Mouse (Mus musculus) hindbrain, embryonic 15.5 days (tissue): ENCODE data around the gene Gpr137c. TPM values are rescaled to one million over a fixed set of nuclear protein-coding genes. Genes with fewer than 3 reads are reported as not detected.

ENCODE experiments used
- ATAC-seq: fragments of 200-750 bp; cut with Nextera tagmentation; 2 replicates; pipeline ENCODE4 v1.8.0; 2017; ENCODE audit warnings: low read depth, moderate number of reproducible peaks, moderate TSS enrichment; ENCODE audit not compliant: low FRiP score
- H3K27ac ChIP-seq: fragments of 300-500 bp; sonication (generic); replicated peaks from 2 replicates; pipeline ENCODE4 v1.5.1; 2015; ENCODE audit warnings: mild to moderate bottlenecking, inconsistent platforms
- H3K27me3 ChIP-seq: fragments of 300-500 bp; sonication (generic); 2 replicates; pipeline ENCODE4 v1.6.1; 2015; ENCODE audit warnings: control low read depth, inconsistent platforms
- H3K36me3 ChIP-seq: fragments of 300-500 bp; sonication (generic); 2 replicates; pipeline ENCODE4 v1.6.1; 2015; ENCODE audit warnings: control low read depth, inconsistent platforms
- H3K4me1 ChIP-seq: fragments of 300-500 bp; sonication (generic); replicated peaks from 2 replicates; pipeline ENCODE4 v1.6.1; 2015; ENCODE audit warnings: control low read depth, inconsistent platforms
- H3K4me2 ChIP-seq: fragments of 300-500 bp; sonication (generic); 2 replicates; pipeline ENCODE4 v1.6.1; 2015; ENCODE audit warnings: moderate library complexity, mild to moderate bottlenecking, inconsistent platforms
- H3K4me3 ChIP-seq: fragments of 300-500 bp; sonication (generic); 2 replicates; pipeline ENCODE4 v1.5.1; 2015; ENCODE audit warnings: mild to moderate bottlenecking, inconsistent platforms
- H3K9ac ChIP-seq: fragments of 300-500 bp; sonication (generic); 2 replicates; pipeline ENCODE4 v1.6.1; 2015; ENCODE audit warnings: inconsistent platforms
- H3K9me3 ChIP-seq: fragments of 300-500 bp; sonication (generic); 2 replicates; pipeline ENCODE4 v1.6.1; 2016; ENCODE audit warnings: control low read depth, inconsistent platforms
- WGBS: fragments of 180-500 bp; shearing (Covaris S2); methylation state at CpG from one replicate; pipeline ENCODE4 v1.1.7; 2015; 5-methylcytosine and 5-hydroxymethylcytosine counted together
- polyA plus RNA-seq: library from polyadenylated mRNA; unstranded; fragments of >200 nt; fragmentation: Nextera tagmentation; extraction: Ambion mirVana; gene quantifications from 2 replicates; pipeline ENCODE4 v1.2.1, GENCODE M21; 2015

Gpr137c gene
- polyA plus RNA-seq, 1 experiment from 2014 or later, result 12.8 TPM

DNA sequence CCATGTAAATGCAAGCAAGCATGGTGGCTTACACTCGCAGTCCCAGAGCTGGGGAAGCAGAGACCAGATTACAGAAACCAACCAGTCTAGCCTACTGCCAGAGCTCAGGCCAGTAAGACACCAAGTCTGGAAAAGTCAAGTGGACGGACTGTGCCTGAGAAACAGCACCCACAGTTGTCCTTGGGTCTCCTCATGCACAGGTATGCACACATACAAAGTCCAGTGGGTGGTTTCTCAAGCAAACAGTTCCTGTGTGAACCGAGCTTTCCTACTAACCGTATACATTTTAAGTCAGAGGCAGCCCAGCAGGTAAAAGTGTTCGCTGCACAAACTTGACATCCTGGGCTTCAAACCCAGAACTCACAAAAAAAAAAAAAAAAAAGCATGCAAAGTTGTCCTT, 86.3 kb downstream of the Gpr137c start:
- Histone ChIP-seq H3K4me1 (no peaks in the 10 kb centered on the region), H3K9ac (no peak overlapping the region), H3K4me3 (no peak overlapping the region), H3K36me3 (peaks cover 21% of the 10 kb centered on the region), H3K27ac (no peak overlapping the region), H3K9me3 (no peaks in the 10 kb centered on the region), H3K4me2 (no peak overlapping the region), H3K27me3 (no peaks in the 10 kb centered on the region)
- 96% methylated on average over 5 of the region's 5 CpGs for WGBS
- ATAC-seq, result no peak

DNA sequence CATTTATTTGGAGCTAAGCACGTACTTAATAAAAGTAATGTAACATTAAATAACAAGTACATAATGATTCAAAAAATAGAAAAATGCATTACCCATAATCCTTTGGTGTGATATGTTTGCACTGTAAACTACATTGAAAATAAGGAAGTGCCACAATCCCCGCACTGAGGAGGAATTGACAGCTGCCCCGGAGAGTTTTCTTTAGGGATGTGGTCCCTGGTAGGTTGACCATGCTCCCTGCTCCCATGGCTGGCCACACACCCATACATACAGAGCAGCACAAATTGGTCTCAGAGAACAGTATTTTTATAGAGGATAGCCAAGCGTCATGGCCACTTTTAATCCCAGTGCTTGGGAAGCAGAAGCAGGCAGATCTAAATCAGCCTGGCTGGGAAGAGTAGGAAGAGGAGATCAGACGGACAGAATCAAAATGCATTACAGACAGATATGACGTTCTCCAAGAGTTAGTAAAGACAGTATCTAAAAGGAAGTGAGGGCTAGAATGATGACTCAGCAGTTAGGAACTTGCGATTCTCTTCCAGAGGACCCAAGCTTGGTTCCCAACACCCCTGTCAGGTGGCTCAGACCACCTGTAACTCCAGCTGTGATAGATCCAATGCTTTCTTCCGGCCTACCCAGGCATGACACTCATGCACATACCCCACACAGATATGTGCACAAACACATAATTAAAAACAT, 88.3 kb downstream of the Gpr137c start:
- whole genome bisulfite sequencing, result 94% methylated on average over 8 of the region's 8 CpGs
- Histone ChIP-seq H3K4me1 (no peaks in the 10 kb centered on the region), H3K9ac (no peak overlapping the region), H3K9me3 (no peaks in the 10 kb centered on the region), H3K4me2 (no peak overlapping the region), H3K36me3 (peaks cover 7% of the 10 kb centered on the region; the same call in 1 of the 2 replicates), H3K4me3 (no peak overlapping the region), H3K27me3 (no peaks in the 10 kb centered on the region), H3K27ac (no peak overlapping the region)
- ATAC-seq, result no peak

DNA sequence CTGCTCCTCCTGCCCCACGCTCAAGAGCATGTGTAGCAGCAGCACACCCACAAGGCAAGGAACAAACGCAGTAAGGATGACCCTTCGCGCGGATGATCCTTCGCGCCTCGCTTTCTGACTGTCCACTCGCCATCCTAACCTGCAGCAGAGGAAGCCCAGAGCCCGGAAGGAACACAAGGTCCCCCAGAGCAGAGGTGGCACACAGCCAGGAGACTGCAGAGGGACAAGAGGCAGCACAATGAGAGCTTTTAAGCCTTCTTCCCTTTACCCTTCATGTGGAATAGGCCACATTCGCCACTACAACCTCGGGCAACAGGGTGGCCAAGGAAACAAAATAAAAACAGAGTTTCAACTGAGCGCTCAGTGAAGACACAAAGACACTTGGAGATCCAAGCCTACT, 90.1 kb downstream of the Gpr137c start:
- no peak overlapping the region for H3K4me2 ChIP-seq
- H3K36me3 ChIP-seq, result 0 out of 2 replicates have a peak, but pooled peaks cover 7% of the 10 kb centered on the region
- H3K9ac ChIP-seq, result no peak overlapping the region
- H3K4me1 ChIP-seq, result no peaks in the 10 kb centered on the region
- no peaks in the 10 kb centered on the region for H3K27me3 ChIP-seq
- H3K4me3 ChIP-seq, result no peak overlapping the region
- no peak overlapping the region for H3K27ac ChIP-seq
- ATAC-seq, result no peak
- 88% methylated on average over 13 of the region's 13 CpGs for WGBS
- H3K9me3 ChIP-seq, result no peaks in the 10 kb centered on the region

DNA sequence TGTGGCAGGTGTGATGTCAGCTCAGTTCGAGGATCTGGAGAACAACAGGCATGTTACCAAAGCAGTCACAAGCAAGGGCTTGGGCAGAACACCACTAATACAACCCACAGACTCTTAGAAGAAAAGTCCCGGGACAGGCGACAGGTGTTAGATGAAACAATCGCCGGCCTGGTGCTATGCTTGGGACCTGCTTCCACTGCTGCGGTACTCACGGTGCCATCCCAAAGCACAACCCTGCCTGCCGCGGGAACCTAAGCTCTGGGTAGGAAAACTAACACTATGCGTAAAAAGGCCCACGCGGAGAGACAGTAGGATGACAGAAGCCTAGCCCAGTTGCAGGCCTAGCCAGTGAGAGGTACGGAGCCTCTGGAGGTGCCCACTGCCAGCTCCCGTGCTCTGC, 90.6 kb downstream of the Gpr137c start:
- WGBS, result 90% methylated on average over 14 of the region's 14 CpGs
- Histone ChIP-seq H3K27me3 (no peaks in the 10 kb centered on the region), H3K9me3 (no peaks in the 10 kb centered on the region), H3K4me1 (no peaks in the 10 kb centered on the region), H3K9ac (no peak overlapping the region), H3K4me2 (no peak overlapping the region), H3K4me3 (no peak overlapping the region), H3K36me3 (0 out of 2 replicates have a peak, but pooled peaks cover 3% of the 10 kb centered on the region), H3K27ac (no peak overlapping the region)
- no peak for ATAC-seq

DNA sequence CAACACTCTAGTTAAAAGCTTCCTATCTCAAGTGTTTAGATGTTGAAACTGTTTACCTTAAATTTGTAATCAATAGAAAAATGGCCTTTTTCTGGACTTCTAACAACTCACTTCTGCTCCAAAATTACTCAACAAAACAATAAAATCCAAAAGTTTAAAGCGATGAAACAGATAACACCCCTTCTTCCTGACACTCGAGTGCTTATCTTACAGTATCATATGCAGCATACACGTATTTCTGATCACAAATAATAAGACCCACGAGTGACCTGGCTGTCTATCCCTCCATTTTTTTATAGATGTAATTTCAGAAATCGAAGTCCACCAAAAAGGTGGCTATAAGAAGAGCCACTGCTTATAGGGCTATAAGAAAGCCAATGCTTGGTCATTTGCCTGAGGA, 97.4 kb downstream of the Gpr137c start:
- H3K36me3 ChIP-seq, result no peaks in the 10 kb centered on the region
- no peak for ATAC-seq
- H3K27ac ChIP-seq, result no peak overlapping the region
- H3K4me2 ChIP-seq, result peak overlapping the region; percentile 70
- 79% methylated on average over 5 of the region's 5 CpGs for WGBS
- peaks cover 27% of the 10 kb centered on the region for H3K4me1 ChIP-seq
- H3K9me3 ChIP-seq, result no peaks in the 10 kb centered on the region
- no peaks in the 10 kb centered on the region for H3K27me3 ChIP-seq
- peak overlapping the region; percentile 81 for H3K4me3 ChIP-seq
- peak overlapping the region; percentile 95 for H3K9ac ChIP-seq

DNA sequence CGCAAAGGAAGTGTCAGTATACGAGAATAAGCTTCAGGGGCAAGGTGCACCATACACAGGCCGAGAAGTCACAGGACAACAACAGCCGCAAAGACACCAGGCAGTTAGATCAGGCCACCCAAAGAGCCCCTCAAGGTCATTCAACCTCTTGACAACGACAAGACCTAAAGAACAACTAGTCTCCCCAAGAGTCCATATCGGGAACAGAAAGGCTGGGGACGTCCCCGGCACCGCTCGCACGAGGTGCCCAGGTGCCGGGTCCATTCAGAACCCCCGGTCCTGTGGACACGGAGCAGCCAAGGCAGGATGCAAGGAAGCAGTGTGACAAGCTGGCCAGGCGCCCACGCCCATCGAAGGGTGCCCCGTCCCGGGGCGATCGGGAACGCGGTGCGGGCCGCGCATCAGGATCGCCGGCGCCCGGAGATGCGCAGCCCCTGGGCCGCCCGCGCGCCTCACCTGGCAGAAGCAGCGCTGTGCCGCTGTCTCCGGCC, 98.4 kb downstream of the Gpr137c start:
- Histone ChIP-seq H3K4me2 (peak overlapping the region; percentile 70), H3K4me3 (peak overlapping the region; percentile 81), H3K9me3 (no peaks in the 10 kb centered on the region), H3K27ac (peak overlapping the region; percentile 97), H3K27me3 (no peaks in the 10 kb centered on the region), H3K9ac (peak overlapping the region; percentile 95), H3K36me3 (no peaks in the 10 kb centered on the region), H3K4me1 (peaks cover 27% of the 10 kb centered on the region)
- under 1% methylated on average over 37 of the region's 38 CpGs for WGBS
- no peak for ATAC-seq

DNA sequence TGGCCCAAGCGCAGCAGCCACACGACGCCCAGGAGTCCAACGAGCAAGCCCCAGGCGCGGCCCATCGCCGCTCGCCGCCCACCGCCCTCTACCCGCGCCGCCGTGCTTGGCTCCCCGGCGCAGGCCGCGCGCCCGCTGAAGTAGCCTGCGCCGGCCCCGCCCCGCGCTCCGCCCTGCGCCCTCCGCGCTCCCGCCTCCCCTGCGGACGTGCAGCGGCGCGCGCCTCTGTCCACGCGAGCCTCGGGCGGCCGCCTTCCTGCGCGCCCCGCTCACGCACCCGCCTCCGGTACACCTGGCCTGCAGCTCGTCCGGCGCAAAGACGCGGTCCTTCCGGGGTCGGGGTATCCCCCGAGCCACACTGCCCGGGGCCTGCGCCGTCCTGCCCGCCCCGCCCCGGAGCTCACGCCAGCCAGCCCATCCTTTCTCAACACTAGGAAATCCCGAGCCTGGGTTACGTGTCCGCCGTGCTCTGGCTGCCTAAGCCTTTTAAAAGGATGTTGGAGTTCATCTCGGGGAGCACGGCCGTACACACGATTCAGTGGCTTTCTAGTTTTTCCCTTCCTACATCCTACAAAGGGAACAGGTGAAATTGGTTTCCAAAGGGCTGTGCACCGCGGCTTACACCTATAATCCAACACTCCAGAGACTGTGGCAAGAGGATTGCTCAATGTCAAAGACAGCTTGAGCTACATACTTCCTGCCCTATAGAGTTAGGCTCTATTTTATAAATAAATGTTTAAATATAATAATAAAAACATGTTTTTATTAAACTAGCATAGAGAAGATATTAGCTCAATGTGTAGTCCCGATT, 99.1 kb downstream of the Gpr137c start, which contains the start of gene Ero1l:
Gene Ero1l (minus strand): TSS at position 346 of the 811 bp plus-strand sequence.
- Histone ChIP-seq H3K4me1 (peaks cover 27% of the 10 kb centered on the region), H3K4me3 (peak within 1 kb of the TSS; percentile 81), H3K9ac (peak within 1 kb of the TSS; percentile 95), H3K27me3 (no peaks in the 10 kb centered on the region), H3K36me3 (no peaks in the 10 kb centered on the region), H3K9me3 (no peaks in the 10 kb centered on the region), H3K4me2 (peak within 1 kb of the TSS; percentile 70), H3K27ac (peak within 1 kb of the TSS; percentile 97)
- ATAC-seq, result peak; percentile 97
- WGBS, result 2% methylated on average over 40 of the region's 74 CpGs

DNA sequence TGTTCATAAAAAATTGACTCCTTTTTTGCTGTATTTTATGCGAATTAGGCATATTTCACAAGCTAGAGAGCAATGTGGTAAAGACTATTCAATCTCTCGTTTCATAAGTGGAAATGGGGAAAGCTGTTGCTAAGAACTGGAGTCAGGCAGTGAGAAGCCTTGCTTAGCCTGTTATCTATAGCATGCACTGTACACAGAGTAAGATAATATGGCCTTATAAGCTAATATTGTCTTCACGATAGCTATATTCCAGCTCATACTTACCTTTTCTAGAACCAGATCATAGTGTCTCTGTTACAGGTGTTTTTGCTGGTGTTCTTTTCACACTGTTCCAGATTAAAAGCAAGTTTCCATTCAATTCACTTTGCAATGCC, 99.7 kb downstream of the Gpr137c start:
- H3K4me3 ChIP-seq, result peak overlapping the region; percentile 81; the same call in 1 of the 2 replicates
- H3K27me3 ChIP-seq, result no peaks in the 10 kb centered on the region
- ATAC-seq, result no peak
- peaks cover 27% of the 10 kb centered on the region for H3K4me1 ChIP-seq
- H3K4me2 ChIP-seq, result peak overlapping the region; percentile 70
- peak overlapping the region; percentile 97 for H3K27ac ChIP-seq
- H3K9me3 ChIP-seq, result no peaks in the 10 kb centered on the region
- 63% methylated on average over 3 of the region's 3 CpGs for WGBS
- no peaks in the 10 kb centered on the region for H3K36me3 ChIP-seq
- no peak overlapping the region for H3K9ac ChIP-seq

DNA sequence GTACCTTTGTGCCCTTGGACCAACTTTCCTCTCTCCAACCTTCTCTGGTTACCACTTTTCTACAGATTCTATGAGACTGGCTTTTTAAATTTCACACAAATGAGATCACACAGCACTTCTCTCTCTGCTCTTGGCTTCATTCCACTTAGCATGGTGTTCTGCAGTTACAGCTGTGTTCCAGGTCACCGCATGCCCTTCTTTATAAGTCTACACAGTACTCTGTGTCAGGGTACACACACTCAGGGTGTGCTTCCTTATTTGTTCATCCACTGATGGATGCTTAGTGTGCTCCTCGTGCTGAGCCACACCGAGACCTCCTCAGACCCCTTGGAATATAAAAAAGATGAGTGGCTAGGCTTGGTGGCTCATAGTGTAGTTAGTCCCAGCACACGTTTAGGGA, 100.6 kb downstream of the Gpr137c start:
- no peak overlapping the region for H3K4me2 ChIP-seq
- no peak overlapping the region for H3K4me3 ChIP-seq
- H3K9ac ChIP-seq, result no peak overlapping the region
- peaks cover 27% of the 10 kb centered on the region for H3K4me1 ChIP-seq
- H3K27me3 ChIP-seq, result no peaks in the 10 kb centered on the region
- H3K27ac ChIP-seq, result no peak overlapping the region
- no peaks in the 10 kb centered on the region for H3K36me3 ChIP-seq
- WGBS, result 87% methylated on average over 4 of the region's 4 CpGs
- no peak for ATAC-seq
- no peaks in the 10 kb centered on the region for H3K9me3 ChIP-seq

DNA sequence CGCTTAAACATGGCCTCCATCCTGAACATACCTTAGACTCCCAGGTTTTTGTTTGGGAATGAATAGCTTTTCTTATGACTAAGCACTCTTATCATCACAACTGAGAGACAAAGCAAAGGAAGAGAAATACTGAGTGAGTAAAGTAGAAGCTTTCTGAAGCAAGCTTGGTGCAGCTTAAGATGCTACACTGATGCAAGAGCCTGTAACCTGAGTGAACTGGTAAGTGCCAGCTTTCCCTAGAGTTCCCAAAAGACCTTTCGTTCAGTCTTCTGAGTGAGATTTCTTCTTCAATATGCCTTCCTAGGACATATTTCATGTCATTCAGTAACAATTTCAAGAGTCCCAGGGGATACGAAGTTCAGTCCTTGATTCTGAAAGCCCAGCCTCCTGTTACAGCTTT, 101.5 kb downstream of the Gpr137c start:
- 92% methylated on average over 3 of the region's 3 CpGs for WGBS
- Histone ChIP-seq H3K9ac (no peak overlapping the region), H3K36me3 (no peaks in the 10 kb centered on the region), H3K27me3 (no peaks in the 10 kb centered on the region), H3K4me1 (peaks cover 18% of the 10 kb centered on the region), H3K9me3 (no peaks in the 10 kb centered on the region), H3K27ac (no peak overlapping the region), H3K4me3 (no peak overlapping the region), H3K4me2 (no peak overlapping the region)
- no peak for ATAC-seq

DNA sequence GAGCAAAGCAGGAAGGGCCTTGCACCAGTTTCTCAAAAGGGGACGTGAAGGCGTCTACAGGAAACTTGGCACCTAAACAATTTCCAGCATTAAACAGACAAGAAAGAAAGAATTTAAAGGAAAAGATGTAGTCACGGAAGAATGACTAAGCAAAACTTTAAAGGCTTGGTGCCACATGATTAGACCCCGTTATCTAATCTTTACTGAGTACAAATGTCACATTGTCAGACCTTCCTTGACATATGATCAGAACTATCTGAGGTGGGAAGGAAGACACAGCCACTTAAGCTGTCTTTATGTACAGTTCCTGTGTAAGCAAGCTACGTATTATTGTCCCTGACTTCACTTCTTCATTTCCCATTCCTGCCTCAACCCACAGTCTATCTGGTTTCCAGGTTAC, 102.1 kb downstream of the Gpr137c start:
- 83% methylated on average over 5 of the region's 5 CpGs for WGBS
- H3K4me2 ChIP-seq, result no peak overlapping the region
- H3K9me3 ChIP-seq, result no peaks in the 10 kb centered on the region
- H3K4me1 ChIP-seq, result peaks cover 13% of the 10 kb centered on the region
- no peak for ATAC-seq
- no peaks in the 10 kb centered on the region for H3K27me3 ChIP-seq
- no peak overlapping the region for H3K27ac ChIP-seq
- H3K9ac ChIP-seq, result no peak overlapping the region
- no peaks in the 10 kb centered on the region for H3K36me3 ChIP-seq
- no peak overlapping the region for H3K4me3 ChIP-seq

DNA sequence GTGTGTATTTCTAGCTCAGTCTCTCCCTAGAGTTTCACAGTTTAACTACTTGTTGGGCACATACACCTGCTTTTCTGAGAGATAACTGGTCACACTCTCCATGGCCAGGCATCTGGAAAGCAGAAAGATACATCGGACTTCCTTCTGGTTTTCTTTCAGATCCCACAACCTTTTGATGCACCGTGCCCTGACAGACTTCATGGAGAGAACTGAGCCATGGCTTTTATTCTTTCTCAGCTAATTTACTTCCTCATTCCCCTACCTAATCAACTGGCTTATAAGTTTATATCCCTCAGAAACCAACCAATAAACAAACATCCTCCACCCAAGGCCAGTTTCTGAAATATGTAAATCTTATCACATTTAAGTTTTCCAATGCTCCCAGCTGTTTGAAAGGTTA, 102.9 kb downstream of the Gpr137c start:
- no peak overlapping the region for H3K9ac ChIP-seq
- peaks cover 6% of the 10 kb centered on the region; the same call in 1 of the 2 replicates for H3K4me1 ChIP-seq
- H3K4me3 ChIP-seq, result no peak overlapping the region
- ATAC-seq, result no peak
- H3K27ac ChIP-seq, result no peak overlapping the region
- H3K9me3 ChIP-seq, result no peaks in the 10 kb centered on the region
- H3K4me2 ChIP-seq, result no peak overlapping the region
- H3K36me3 ChIP-seq, result no peaks in the 10 kb centered on the region
- no peaks in the 10 kb centered on the region for H3K27me3 ChIP-seq
- WGBS, result 88% methylated on average over 2 of the region's 2 CpGs
